Mouse (Mus musculus): ENCODE results near the gene Nr3c2. TPM values are rescaled to one million over a fixed set of nuclear protein-coding genes. Genes with fewer than 3 reads are reported as not detected.

The Nr3c2 gene
- total RNA-seq, 2 experiments from 2014 or later = 7.3 to 10.5 TPM

DNA sequence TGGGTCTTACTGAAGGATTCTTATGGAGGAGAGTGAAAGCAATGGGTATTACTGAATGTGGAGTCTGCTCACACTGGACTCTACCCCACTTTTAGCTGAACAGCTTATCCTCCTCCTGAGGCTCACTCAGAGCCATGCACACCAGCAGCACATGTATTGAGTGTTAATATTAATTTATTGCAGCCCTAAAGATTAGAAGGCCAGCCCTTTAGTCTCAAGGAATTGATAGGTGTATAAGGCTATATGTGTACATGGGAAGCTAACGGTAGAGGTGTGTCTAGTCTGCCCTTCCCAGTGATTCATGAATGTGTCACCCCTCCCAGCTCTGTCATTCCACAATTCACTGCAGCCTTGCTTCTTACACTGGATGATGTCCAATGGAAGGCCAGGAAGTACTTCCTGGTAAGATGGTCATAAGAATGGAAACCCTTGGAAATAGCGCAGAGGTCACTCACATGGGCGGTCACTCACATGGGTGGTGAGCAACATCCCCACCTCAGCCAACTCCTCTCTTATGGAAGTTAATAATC is 156.3 kb downstream of the Nr3c2 start:
- no peak for DNase-seq (ENCODE audit: low spot score in 2 of 2)

DNA sequence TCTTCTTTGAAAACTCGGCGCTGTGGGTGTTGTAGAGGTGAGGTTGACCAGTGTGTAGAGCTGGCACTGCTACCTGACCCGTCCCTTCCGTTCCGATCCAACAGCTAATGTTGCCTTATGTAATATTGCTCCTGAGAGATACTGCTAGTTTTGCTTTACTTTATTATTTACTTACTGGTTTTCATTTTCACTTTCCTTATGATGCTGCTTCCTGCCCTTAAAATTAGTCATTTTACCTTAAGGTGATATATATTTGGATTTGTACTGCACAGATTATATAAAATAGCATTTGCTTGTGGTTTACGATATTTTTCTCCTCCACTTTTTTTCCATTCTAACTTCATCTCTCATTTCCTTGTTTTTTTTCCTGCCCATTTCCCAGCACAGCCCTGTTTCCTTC is 157.6 kb downstream of the Nr3c2 start:
- no peak for DNase-seq (ENCODE audit: low spot score in 2 of 2)

DNA sequence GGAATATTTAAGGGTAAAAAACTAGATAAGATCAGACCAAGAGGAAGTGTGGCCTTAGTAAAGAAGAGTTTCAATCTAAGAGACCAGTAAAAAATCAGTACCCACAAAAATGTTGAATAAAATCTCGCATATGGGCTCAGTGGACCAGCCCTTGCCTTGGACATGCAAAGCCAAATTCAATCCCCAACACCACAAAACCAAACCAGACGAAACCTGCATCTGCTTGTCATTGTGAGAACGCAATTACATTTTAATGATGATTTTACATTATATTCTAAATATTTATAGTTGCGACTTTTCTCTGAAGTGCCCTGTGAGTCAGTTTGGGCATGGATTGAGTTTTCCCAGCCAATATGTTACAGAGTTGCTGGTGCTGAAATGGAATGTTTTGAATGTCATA is 183.4 kb downstream of the Nr3c2 start:
- no peak for DNase-seq (ENCODE audit: low spot score in 2 of 2)

DNA sequence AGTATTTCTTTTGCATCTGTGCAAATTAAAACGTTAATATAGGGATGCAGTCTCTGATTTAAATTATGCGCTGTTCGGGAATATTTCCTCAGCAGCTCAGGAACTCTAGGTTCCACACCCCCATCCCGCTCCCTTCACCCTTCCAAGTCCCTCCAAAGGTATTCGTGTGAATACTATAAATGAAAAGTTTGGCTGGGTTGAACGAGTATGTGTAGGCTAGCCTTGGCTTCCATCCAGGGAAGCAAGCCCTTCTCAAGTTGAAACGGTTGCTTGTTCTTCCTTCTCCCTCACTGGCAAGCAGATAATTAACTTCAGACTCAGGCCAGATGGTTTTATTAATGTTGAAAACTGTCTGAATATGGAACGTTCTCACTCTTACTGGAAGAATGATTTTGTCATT is 186.8 kb downstream of the Nr3c2 start:
- no peak for DNase-seq (ENCODE audit: low spot score in 2 of 2)

DNA sequence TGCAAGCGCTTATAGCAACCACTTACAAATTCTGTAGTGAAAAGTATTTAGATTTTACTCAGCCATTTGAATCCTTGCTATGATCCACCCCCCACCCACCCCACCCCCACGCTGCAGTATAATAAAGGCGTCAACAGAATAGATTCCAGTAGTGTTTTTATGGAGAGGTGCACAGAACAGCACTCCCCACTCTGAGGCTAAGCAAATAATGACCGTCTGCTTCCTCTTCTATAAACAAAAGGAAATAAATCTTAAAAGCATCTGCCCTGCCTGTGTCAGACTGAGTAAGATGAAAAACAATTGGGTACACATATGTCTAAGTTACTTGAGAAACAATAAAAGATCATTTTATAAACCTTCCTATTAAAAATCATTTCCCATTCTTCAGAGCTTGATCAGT is 197.5 kb downstream of the Nr3c2 start:
- no peak for DNase-seq (ENCODE audit: low spot score in 2 of 2)

DNA sequence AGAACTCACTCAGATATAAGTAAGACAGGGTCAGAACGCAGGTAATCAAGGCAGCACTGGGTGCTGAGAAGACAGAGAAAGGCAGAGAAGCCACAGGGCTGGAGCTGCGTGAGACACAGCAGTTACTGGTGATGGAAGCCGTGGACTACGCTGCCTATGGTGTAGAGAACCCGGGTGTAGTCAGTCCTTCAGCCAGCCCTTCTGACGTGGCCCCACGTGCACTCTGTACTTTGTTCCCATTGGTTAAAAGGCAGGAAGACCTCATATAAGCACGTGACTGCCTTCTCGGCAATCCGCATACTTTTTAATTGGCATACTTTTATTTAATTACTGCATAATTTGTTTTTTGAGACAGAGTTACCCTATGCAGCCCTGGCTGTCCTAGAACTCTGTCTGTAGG is 198.9 kb downstream of the Nr3c2 start:
- no peak for DNase-seq (ENCODE audit: low spot score in 2 of 2)

DNA sequence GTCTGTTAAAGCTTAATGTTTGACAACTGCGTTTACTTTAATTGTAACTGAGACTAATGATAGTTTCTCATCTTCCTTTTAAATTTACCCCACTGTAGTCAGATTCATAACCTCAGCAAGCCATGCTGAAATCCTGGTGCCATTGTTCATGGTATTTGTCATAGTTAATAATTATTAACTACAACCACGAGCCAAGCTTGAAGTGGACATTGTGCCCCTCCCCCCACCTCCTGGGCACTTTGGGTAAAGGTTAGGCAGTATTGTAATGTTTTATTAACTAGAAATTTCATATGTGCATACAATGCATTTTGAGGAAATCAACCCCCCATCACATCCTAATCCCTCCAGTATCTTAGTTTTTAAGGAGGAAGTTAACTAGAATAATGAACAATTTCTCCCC is 201.1 kb downstream of the Nr3c2 start:
- no peak for DNase-seq (ENCODE audit: low spot score in 2 of 2)

DNA sequence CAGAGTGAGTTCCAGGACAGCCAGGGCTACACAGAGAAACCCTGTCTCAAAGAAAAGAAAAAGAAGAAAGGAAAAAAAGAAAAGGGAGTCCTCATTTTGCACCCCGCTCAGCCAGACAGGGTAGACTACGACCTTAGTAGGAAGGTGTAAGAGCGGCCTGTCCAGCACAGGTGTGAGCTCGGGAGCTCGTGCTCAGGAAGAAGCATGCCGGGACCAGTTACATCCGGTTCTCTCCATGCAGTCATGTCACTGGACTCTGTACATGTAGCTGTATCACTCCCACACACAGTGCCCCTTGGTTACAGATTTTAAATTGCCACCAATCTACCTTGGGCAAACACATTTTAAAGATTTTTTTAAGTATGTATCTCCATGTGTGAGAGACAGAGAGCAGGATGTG is 203.6 kb downstream of the Nr3c2 start:
- DNase-seq (ENCODE audit: low spot score in 2 of 2) = no peak

DNA sequence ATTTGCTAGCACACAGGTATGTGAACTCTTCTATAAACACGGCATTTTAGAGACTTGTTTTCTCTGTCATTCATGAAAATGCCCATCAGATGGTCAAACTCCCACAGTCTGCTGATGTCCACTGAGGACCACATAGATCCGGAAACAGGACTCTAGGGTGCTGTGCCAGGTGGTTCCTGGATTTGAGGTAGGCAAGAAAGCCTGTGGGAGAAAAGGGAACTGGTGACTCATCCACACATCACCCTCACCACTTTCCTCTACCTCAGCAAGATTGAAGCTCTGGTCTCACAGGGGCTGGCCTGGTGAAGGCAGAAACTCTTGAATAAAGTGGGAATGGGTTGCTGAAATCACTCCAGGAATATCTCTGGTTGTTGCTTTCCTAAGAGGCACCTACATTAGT is 213.5 kb downstream of the Nr3c2 start:
- no peak for DNase-seq (ENCODE audit: low spot score in 2 of 2)

DNA sequence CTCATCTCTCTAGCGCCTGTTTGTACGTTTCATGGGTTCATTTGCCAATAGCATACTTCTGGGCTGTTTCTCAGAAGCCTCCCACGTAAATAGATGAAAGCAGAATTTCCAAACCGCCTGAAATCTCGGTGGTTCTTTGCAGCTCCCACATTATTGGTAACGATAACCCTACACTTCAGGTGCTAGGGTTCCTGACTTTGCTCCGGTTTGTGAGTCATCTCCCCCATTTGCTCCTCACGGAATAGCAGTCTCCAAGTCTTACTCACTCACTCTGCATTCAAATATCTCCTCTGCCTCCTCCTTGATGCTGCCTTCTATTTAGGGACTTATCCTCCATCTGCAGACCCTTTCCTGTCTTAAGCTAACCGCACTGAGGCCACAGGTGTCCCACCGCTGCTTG is 215.5 kb downstream of the Nr3c2 start:
- DNase-seq (ENCODE audit: low spot score in 2 of 2) = no peak

DNA sequence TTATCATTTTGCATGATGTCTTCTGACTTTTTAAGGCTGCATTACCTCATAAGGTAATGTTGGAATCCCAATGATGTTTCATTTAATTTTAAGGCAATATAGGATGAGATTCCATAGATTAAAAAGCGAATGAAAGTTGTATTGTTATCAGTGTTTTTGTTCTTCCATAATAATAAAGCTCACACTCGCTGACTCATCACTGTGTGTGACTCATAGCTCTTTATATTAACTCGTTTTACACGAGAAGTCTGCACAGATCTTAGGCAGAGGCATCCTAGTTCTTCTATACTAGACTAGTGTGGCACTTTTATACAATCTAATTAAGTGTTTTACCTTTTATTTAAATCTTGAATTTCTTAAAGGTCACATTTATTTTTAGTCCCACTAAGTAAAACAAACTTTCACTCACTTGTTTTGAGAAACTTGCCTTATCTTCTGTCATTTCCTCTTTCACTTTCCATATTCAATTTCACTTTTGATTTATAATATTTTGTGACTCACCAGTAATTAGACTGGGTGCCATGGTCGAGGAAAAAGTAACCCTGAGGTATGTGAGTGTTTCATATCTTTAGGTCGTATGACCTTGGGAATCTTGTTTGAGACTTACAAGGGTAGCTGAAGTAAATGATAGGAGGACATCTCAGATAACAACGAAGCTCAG is 217.3 kb downstream of the Nr3c2 start:
- DNase-seq (ENCODE audit: low spot score in 2 of 2) = no peak

DNA sequence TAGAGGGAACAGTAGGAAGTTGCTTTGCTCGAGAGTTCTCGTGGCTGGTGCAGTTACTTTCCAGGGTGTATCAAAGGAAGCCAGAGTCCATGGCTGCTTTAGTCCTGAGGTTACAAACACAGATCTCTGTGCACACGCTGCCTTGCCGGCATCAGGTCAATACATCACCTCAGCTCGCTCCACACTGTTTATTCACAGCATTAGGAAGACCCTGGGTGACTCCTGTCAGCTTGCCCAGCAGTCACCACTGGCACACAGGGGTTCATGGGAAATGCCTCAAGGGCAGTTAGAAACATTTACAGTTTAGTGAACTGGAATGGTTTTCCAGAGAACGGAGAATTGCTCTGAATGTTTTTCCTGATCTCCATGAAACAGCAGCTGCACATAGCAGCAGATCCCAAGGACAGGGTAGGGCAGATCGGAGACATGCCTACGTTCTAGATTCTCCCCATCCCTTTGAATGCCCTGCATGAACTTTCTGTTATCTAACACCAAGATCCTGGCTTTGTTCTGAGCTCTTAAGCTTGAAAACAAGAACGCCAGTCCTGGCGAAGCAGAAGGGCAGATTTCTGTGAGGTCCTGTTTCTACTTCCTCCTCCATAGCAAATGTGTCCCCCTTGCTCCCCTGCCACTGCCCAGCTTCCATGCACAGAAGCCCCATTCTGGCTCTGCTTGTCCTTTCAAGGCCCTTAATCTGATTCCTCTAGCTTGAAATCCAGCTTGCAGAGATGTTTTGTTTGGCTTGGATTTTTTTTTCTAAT is 221.7 kb downstream of the Nr3c2 start:
- no peak for DNase-seq (ENCODE audit: low spot score in 2 of 2)

DNA sequence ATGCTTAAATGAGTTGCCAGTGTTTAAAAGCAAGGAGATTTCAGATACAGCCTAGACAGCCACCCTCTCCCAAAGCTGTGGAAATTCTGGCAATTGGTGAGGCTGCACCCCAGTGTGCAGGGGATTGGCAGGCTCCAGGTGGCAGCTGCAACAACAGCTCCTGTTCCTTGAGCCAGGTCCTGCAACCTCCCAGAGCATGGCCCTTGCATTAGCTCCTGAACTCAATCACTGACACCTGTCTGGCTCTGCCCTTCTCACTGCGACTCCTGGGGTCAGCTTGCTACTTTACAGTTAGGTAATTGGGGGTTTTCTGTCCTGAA is 222.3 kb downstream of the Nr3c2 start:
- DNase-seq (ENCODE audit: low spot score in 2 of 2) = no peak

DNA sequence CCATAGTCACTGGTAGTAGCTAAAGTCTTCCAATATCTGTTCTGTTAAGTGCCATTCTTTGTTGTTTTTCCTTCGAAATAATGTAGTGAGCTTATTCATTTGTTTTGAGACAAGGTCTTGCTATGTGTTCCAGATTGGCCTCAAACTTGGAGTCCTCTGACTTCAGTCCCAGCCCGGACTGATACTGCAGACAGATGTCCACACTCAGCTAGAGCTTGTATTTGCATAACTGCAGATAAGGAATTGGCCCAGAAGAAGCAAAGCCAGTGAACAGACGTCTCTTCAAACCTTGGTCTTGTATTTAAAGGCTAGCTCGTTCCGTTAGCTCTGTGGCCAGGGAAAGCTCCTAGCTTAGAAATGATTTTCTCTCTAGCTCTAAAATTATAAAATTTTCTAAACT is 223.1 kb downstream of the Nr3c2 start:
- DNase-seq (ENCODE audit: low spot score in 2 of 2) = no peak

DNA sequence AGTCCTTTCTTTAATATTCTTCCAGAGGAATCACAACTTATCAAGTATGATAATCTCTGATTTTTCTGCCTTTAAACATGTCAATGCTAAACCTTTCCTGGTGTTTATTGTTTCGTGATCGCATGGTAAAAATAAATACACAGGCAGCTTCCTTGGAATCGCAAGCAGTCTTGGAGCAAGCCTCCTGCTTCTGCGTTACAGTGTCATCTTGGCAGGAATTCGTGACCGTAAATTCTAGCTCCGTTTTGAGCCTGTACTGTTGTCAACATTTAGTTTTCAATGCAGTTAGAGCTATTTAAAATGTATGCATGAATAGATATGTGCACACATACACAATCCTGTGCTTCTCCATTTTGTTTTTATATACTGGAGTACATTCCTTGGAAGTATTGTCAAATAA is 226.5 kb downstream of the Nr3c2 start:
- DNase-seq (ENCODE audit: low spot score in 2 of 2) = no peak

DNA sequence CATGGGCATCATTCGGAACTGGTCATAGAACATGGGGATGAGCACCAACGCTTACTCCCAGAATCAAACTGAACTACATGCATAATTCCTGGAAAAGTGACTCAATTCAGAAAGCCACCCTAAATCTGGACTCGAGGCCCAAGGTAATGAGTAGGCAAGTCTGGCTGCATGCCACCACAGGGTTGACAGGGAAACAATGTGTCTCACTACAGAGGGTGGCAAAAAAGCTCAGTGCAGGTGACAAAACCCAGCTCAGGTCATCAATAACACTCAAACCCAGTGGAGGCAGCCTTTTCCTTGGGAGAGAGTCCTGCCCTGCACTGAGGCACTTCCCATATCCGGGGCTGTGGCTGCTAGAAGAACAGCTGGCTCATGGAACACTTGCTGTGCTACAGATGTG is 228.8 kb downstream of the Nr3c2 start:
- DNase-seq (ENCODE audit: low spot score in 2 of 2) = no peak

DNA sequence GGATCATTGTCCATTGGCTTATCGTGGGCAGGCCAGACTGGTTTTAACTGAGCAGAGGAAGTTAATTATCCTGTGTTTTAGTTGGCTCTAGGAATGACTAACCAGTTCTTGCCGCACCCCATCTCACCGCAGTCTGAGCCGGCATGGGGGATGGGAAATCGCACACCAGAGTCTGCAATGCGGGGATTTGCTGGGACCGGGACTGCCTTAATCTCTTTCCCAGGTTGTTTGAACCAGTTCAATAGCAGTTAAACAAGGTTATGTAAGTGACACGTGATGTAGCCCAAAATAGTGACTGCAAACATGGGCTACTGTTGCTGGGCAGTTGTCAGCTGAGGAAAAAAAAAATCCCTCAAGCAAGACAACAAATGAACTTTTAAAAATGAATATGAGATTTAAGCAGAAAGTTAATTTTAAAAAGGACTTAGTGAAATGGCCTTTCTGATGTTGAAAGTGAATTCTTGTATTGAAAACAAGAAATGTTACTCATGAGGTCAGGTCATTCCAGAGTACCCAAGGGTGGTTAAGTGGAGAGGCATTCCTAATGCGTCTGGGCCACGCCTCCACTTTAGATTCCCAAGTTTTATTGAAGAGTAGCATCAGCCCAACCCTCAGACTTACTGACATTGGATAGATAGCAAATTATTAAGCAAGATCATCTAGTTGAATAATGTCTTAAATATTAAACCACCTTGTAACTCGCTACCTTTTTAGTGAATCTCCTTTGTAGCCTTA is 233.8 kb downstream of the Nr3c2 start:
- DNase-seq (ENCODE audit: low spot score in 2 of 2) = no peak

DNA sequence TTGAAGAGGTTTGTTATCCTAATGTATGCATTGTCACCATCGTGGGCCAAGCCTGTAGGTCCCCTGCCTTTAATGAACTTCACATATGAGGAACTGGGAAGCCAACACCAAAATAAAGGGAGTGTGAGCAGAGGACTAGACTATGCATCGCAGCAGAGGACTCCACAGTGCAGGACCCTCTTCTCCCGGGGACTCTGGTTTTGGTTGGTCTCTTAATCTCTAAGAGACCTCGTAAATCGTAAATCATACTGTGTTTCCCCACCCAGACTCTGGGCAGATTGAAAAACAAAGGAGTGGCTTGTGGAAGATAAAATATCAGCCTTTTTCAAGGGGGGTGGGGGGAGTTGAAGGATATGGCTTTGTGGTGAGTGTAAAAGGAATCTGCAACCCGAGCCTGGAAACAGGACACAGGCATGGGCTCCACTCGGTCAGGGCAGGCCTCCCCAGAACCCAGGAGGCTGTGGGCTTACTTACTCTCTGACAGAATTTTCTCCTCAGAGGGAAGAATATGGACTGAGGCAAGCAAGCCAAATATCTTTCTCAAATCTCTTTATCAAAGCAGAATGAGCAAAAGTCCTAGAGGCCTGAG is 234.6 kb downstream of the Nr3c2 start:
- no peak for DNase-seq (ENCODE audit: low spot score in 2 of 2)

DNA sequence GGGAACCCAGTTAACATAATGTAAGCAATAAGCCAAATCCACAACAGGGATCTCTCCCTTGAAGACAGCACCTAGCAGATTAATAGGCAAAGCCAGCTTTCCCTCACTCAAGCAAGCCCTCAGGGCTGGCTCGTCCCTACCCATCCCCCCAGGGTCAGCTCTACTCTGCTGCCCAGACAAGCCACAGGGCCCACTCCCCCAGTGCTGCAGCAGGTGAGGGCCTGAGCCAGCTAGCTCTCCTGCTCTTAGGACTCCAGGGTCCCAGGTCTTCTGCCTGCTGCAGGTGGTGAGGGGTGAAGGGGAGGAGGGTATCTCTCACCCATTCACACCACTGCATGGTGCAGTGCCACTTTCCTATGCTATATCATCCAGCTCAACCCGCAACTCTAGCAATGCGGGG is 246.0 kb downstream of the Nr3c2 start:
- DNase-seq (ENCODE audit: low spot score in 2 of 2) = no peak

DNA sequence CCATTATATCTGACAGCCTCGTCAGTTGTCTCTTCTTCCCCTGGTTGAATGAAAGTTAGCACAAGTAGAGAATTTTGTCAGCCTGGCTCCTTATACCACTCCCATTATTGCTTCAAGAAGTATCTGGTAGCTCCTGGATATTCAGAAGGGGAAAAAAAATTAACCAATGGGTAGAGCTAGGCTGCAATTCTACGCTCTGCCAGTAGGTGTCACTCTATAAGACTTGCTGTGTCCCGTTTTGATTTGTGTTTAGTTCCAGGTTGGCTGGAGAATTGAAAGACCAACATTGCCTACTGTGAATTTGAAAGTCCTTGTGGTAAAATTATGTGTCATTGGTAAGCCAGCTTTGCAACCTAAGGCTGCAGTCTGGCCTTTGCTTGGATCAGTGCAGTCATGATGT is 255.3 kb downstream of the Nr3c2 start:
- DNase-seq (ENCODE audit: low spot score in 2 of 2) = no peak

DNA sequence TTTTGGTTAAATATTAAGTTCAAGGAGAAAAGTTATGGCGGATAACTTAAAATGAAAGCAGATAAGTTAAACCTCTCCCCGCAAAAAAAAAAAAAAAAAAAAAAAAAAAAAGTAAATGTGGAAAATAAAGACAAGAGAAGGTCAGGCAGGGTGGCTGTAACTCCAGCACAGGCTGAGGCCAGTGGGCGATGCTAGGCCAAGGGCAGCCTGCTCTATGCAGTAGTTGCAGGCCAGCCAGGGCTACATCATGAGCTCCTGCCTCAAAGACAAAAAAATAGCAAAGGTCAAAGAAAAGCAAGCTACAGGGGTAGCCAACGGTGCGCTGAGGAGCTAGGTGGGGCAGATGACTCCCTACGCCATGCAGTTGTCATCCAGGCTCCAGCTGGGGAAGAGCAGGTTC is 270.1 kb downstream of the Nr3c2 start:
- no peak for DNase-seq (ENCODE audit: low spot score in 2 of 2)

Data from adrenal gland, postnatal 4 days (tissue).